Mouse (Mus musculus) liver, embryonic 14.5 days (tissue): ENCODE results near the gene Snx21.

Experiments used
- CTCF ChIP-seq: IDR thresholded peaks from 2 replicates; pipeline ENCODE4 v1.5.1; 2016; ENCODE audit warnings: antibody characterized with exemption, low read depth, control low read depth
- EP300 ChIP-seq: IDR thresholded peaks from 2 replicates; pipeline ENCODE4 v1.6.1; 2016; ENCODE audit warnings: antibody characterized with exemption, low read depth

DNA sequence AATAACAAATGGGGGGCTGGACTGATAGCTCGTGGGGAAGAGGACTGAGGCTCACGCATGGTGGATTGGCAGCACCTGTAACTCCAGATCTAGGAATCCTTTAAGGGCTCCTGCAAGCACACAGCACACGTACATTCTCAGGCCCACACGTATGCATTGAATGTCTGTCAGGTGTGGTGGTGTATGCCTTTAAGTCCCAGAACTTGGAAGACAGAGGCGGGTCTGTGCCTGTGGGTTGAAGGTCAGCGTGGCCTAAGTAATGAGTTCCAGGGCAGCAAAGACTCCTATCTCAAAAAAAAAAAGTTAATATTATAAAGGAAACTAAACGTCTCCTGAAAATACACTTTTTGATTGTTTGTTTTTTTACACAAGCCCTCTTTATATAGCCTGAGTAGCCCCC is 21.0 kb downstream of the Snx21 start:
- TF ChIP-seq CTCF (no peak), EP300 (no peak)
